Mouse (Mus musculus) E14TG2a.4 (cell line): ENCODE data around the gene Sfxn5.

Experiments used
- H3K27me3 ChIP-seq: 2 replicates; pipeline ENCODE4 v1.6.1; 2014; ENCODE audit warnings: low read length, control low read depth; ENCODE audit not compliant: insufficient read depth
- H3K36me3 ChIP-seq: 2 replicates; pipeline ENCODE4 v1.6.1; 2014; ENCODE audit warnings: low read length, control low read depth; ENCODE audit not compliant: insufficient read depth
- H3K4me1 ChIP-seq: replicated peaks from 2 replicates; pipeline ENCODE4 v1.6.1; 2014; ENCODE audit warnings: low read depth, low read length, control low read depth
- H3K4me3 ChIP-seq: replicated peaks from 2 replicates; pipeline ENCODE4 v1.5.1; 2014; ENCODE audit warnings: mild to moderate bottlenecking, low read length
- H3K9me3 ChIP-seq: 2 replicates; pipeline ENCODE4 v1.6.1; 2014; ENCODE audit warnings: low read length, control low read depth
- CTCF ChIP-seq: conservative IDR thresholded peaks from 2 replicates; pipeline ENCODE4 v1.5.1; 2014; ENCODE audit warnings: low read length
- NANOG ChIP-seq: IDR thresholded peaks from 2 replicates; pipeline ENCODE4 v1.6.1; 2014; ENCODE audit warnings: borderline replicate concordance, low read length, mixed read lengths
- POU5F1 ChIP-seq: IDR thresholded peaks from 2 replicates; pipeline ENCODE4 v1.6.1; 2014; ENCODE audit warnings: low read length, borderline replicate concordance

Gene Sfxn5

GRCm38 (mm10) chr6:85358877-85359276 lies 25.7 kb upstream of the Sfxn5 start:
- Histone ChIP-seq H3K4me3 (no peak overlapping the region), H3K36me3 (no peaks in the 10 kb centered on the region), H3K9me3 (no peaks in the 10 kb centered on the region), H3K4me1 (peaks cover 8% of the 10 kb centered on the region; the same call in 1 of the 2 replicates), H3K27me3 (no peaks in the 10 kb centered on the region)
- TF ChIP-seq POU5F1 (no peak), CTCF (no peak)

DNA sequence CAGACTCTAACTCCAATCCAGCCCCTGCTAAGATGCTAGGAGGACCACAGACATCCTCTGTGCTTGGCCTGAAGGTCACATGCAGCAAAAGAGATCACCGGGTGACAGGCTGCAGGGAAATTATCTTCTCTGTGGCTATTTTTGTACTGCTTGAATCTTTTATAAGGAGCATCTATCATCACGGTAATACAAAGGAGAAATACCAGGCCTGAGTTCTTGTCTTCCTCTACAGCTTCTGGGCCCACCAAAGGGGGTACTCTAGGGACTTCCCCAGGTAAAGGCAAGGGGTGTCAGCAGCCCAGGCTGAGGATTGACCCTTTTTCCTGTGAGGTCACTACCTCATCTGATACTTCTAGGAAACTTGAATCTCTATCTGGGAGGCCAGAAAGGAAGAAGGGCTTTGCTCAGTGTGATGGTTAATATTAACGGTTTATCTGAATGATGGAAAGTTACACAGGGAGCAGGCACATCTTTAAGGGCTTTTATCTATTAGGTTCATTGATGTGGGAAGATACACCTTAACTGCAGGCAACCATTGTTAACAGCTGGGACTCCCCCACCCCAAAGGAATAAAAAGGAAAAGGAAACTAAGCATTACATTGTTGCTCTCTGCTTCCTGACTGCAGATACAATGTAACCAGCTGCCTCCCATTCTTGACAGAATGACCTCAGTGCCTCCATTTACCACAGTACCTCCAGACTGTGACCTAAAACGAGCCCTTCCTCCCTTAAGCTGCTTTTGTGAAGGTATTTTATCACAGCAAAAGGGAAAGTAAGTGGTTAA lies 23.7 kb upstream of the Sfxn5 start:
- no peaks in the 10 kb centered on the region for H3K27me3 ChIP-seq
- no peak for TF ChIP-seq NANOG
- TF ChIP-seq POU5F1: no peak
- TF ChIP-seq CTCF: no peak
- H3K9me3 ChIP-seq: no peaks in the 10 kb centered on the region
- H3K4me1 ChIP-seq: 0 out of 2 replicates have a peak, but pooled peaks cover 6% of the 10 kb centered on the region
- H3K4me3 ChIP-seq: no peak overlapping the region
- no peaks in the 10 kb centered on the region for H3K36me3 ChIP-seq

- no peaks in the 10 kb centered on the region for H3K36me3 ChIP-seq
- TF ChIP-seq NANOG (no peak), POU5F1 (no peak)
- H3K4me1 ChIP-seq: 0 out of 2 replicates have a peak, but pooled peaks cover 6% of the 10 kb centered on the region
- H3K9me3 ChIP-seq: no peaks in the 10 kb centered on the region
- H3K27me3 ChIP-seq: no peaks in the 10 kb centered on the region
- H3K4me3 ChIP-seq: no peak overlapping the region
Observed at GRCm38 (mm10) chr6:85355753-85356152, 22.5 kb upstream of the Sfxn5 start.

DNA sequence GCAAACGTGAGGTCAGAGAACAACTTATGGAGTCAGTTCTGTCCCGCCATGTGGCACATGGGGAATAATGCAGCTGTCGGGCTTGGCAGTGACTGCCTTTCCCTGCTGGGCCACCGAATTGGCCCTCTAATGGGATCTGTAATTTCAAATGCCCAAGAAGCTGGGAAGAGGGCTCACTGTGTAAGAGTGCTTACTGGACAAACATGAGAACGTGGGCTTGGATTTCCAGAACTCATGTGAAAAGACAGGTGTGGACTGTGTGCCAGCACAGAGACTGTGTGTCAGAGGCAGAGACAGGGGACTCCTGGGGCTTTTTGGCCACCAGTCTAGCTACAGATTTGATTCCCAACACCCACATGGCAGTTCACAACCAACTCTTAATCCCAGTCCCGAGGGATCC lies 21.5 kb upstream of the Sfxn5 start:
- Histone ChIP-seq H3K9me3 (no peaks in the 10 kb centered on the region), H3K36me3 (no peaks in the 10 kb centered on the region), H3K27me3 (no peaks in the 10 kb centered on the region), H3K4me3 (no peak overlapping the region), H3K4me1 (peaks cover 1% of the 10 kb centered on the region)
- no peak for TF ChIP-seq POU5F1
- TF ChIP-seq NANOG: no peak
- TF ChIP-seq CTCF: no peak

DNA sequence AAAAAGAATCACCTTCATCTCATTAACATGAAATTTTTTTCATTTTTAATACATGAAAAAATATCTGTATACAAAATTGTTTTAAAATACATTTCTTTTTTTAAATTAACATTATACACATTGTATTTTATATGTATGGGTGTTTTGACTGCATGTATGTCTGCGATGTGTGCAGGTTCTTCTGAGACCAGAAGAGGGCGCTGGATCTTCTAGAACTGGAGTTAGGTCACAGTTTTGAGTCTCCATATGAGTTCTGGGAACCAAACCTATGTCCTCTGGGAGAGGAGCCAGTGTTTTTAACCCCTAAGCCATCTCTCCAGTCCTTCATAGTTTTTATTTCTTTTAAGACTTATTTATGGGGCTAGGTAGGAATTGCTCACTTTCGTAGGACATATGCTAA lies 20.5 kb upstream of the Sfxn5 start:
- no peak overlapping the region for H3K4me3 ChIP-seq
- H3K4me1 ChIP-seq: peaks cover 11% of the 10 kb centered on the region
- no peaks in the 10 kb centered on the region for H3K27me3 ChIP-seq
- TF ChIP-seq POU5F1: no peak
- peak; percentile 49 for TF ChIP-seq CTCF
- no peaks in the 10 kb centered on the region for H3K9me3 ChIP-seq
- no peaks in the 10 kb centered on the region for H3K36me3 ChIP-seq

GRCm38 (mm10) chr6:85350157-85350556 lies 16.9 kb upstream of the Sfxn5 start:
- no peaks in the 10 kb centered on the region for H3K27me3 ChIP-seq
- TF ChIP-seq CTCF (no peak), POU5F1 (no peak), NANOG (no peak)
- no peak overlapping the region for H3K4me3 ChIP-seq
- no peaks in the 10 kb centered on the region for H3K9me3 ChIP-seq
- H3K4me1 ChIP-seq: peaks cover 28% of the 10 kb centered on the region
- H3K36me3 ChIP-seq: no peaks in the 10 kb centered on the region

GRCm38 (mm10) chr6:85349246-85349645 lies 16.0 kb upstream of the Sfxn5 start:
- TF ChIP-seq POU5F1 (no peak), CTCF (no peak), NANOG (no peak)
- Histone ChIP-seq H3K4me3 (no peak overlapping the region), H3K4me1 (peaks cover 28% of the 10 kb centered on the region), H3K27me3 (no peaks in the 10 kb centered on the region), H3K36me3 (no peaks in the 10 kb centered on the region), H3K9me3 (no peaks in the 10 kb centered on the region)

GRCm38 (mm10) chr6:85348133-85348532 lies 14.9 kb upstream of the Sfxn5 start:
- no peaks in the 10 kb centered on the region for H3K9me3 ChIP-seq
- TF ChIP-seq POU5F1 (no peak), NANOG (no peak), CTCF (no peak)

More at GRCm38 (mm10) chr6:85348133-85348532, 14.9 kb upstream of the Sfxn5 start:
- H3K36me3 ChIP-seq: no peaks in the 10 kb centered on the region
- no peak overlapping the region for H3K4me3 ChIP-seq
- H3K27me3 ChIP-seq: 0 out of 2 replicates have a peak, but pooled peaks cover under 1% of the 10 kb centered on the region
- H3K4me1 ChIP-seq: peaks cover 28% of the 10 kb centered on the region
